Comparison of ENCODE assay signal across 10 mouse cellular contexts in genomic region chr14:31832022-31832421, GRCm38 (mm10). TPM values are rescaled to one million over a fixed set of nuclear protein-coding genes. Genes with fewer than 3 reads are reported as not detected.
DNase-seq lines count a peak whose midpoint lies in the region; ATAC-seq and TF ChIP-seq lines count a peak whose summit lies in the region.
"Had no signal": no experiment of that assay in that cellular context is flagged by ENCODE, and none has a peak within 500 bp of the region (broad histone marks: within the 10 kb centered on the region; RNA-seq: fewer than 3 reads in every experiment).

No protein-coding gene starts in this region.

- H3K27me3 ChIP-seq in kidney, embryonic 16.5 days (ENCODE audit: insufficient read depth, low read length): no peaks in the 10 kb centered on the region
- H3K27me3 ChIP-seq in hindbrain, embryonic 15.5 days: no peaks in the 10 kb centered on the region
- H3K27me3 ChIP-seq in midbrain, postnatal 0 days (ENCODE audit: insufficient read depth, low read length): no peaks in the 10 kb centered on the region
- H3K27me3 ChIP-seq: megakaryocyte, embryonic 14.5 days had no signal

- TF ChIP-seq CTCF in midbrain, postnatal 0 days (IDR thresholded peaks at IDR 0.05): no peak

- peak; percentile 38 for DNase-seq in kidney, adult 9 months
- DNase-seq in Muller cell, postnatal 12 days (ENCODE audit: inconsistent ontology term): peak; percentile 48
- DNase-seq in midbrain, postnatal 0 days (ENCODE audit: low spot score): peak; percentile 17
- no peak for DNase-seq in cerebellum, adult 11-12 months
- no peak for DNase-seq in gastrocnemius, postnatal 4 days (ENCODE audit: low spot score in 2 of 2)
- DNase-seq in yolk sac, embryonic 10.5 days (ENCODE audit: low spot score): no peak
- DNase-seq: kidney, adult 18-20 months had no signal

- H3K4me1 ChIP-seq in kidney, embryonic 16.5 days (ENCODE audit: insufficient read depth, low read length): peaks cover 10% of the 10 kb centered on the region; the same call in 1 of the 2 replicates
- peaks cover 14% of the 10 kb centered on the region for H3K4me1 ChIP-seq in hindbrain, embryonic 15.5 days (replicated peaks)
- H3K4me1 ChIP-seq in midbrain, postnatal 0 days (ENCODE audit: insufficient read depth, low read length): no peaks in the 10 kb centered on the region; the same call in 1 of the 2 replicates

- ATAC-seq in kidney, embryonic 16.5 days (ENCODE audit: low FRiP score, low TSS enrichment): no peak
- no peak for ATAC-seq in hindbrain, embryonic 15.5 days (ENCODE audit: low FRiP score, low read depth)
- ATAC-seq in midbrain, postnatal 0 days (ENCODE audit: low FRiP score): no peak

- H3K4me3 ChIP-seq in kidney, embryonic 16.5 days (ENCODE audit: low read length): no peak overlapping the region
- peak overlapping the region; percentile 82 for H3K4me3 ChIP-seq in hindbrain, embryonic 15.5 days
- peak overlapping the region; percentile 97 for H3K4me3 ChIP-seq in midbrain, postnatal 0 days (ENCODE audit: low read depth, low read length)

- H3K9me3 ChIP-seq in kidney, embryonic 16.5 days (ENCODE audit: low read length): peaks cover 9% of the 10 kb centered on the region; the same call in 1 of the 2 replicates
- no peaks in the 10 kb centered on the region for H3K9me3 ChIP-seq in hindbrain, embryonic 15.5 days
- peaks cover 6% of the 10 kb centered on the region; the same call in 1 of the 2 replicates for H3K9me3 ChIP-seq in midbrain, postnatal 0 days (ENCODE audit: low read length)

- 38% methylated on average over 4 of the region's 4 CpGs for WGBS in kidney, embryonic 16.5 days
- 51% methylated on average over 4 of the region's 4 CpGs for WGBS in hindbrain, embryonic 15.5 days
- WGBS in midbrain, postnatal 0 days: 32% methylated on average over 4 of the region's 4 CpGs

- no peak overlapping the region for H3K9ac ChIP-seq in kidney, embryonic 16.5 days (replicated peaks; ENCODE audit: low read length)
- H3K9ac ChIP-seq in hindbrain, embryonic 15.5 days: peak overlapping the region; percentile 83; the same call in 1 of the 2 replicates
- peak overlapping the region; percentile 83; the same call in 1 of the 2 replicates for H3K9ac ChIP-seq in midbrain, postnatal 0 days (replicated peaks; ENCODE audit: low read length, poor library complexity, severe bottlenecking)

- no peaks in the 10 kb centered on the region for H3K36me3 ChIP-seq in kidney, embryonic 16.5 days (ENCODE audit: insufficient read depth, low read length)
- H3K36me3 ChIP-seq in hindbrain, embryonic 15.5 days: no peaks in the 10 kb centered on the region
- H3K36me3 ChIP-seq in midbrain, postnatal 0 days (ENCODE audit: insufficient read depth, low read length): no peaks in the 10 kb centered on the region

- H3K27ac ChIP-seq in kidney, embryonic 16.5 days (ENCODE audit: low read length): no peak overlapping the region
- peak overlapping the region; percentile 96 for H3K27ac ChIP-seq in hindbrain, embryonic 15.5 days (replicated peaks)
- H3K27ac ChIP-seq in midbrain, postnatal 0 days (ENCODE audit: low read depth, low read length): 0 out of 2 replicates have a peak overlapping the region, but pooled peaks have one; percentile 91

- no peak overlapping the region for H3K4me2 ChIP-seq in kidney, embryonic 16.5 days (replicated peaks; ENCODE audit: low read depth, low read length)
- peak overlapping the region; percentile 77 for H3K4me2 ChIP-seq in hindbrain, embryonic 15.5 days
- peak overlapping the region; percentile 84 for H3K4me2 ChIP-seq in midbrain, postnatal 0 days (ENCODE audit: low read depth, low read length, poor library complexity, severe bottlenecking)

RNA-seq across cellular contexts. Expression of gene Ankrd28, which starts 1.6 kb away (rescaled TPM):
- polyA plus RNA-seq in kidney, embryonic 16.5 days (2015; fragmentation: Nextera tagmentation; extraction: Ambion mirVana): 7.3 and 7.5 TPM in 2 replicates
- 9.6 and 11.0 TPM in 2 replicates for polyA plus RNA-seq in hindbrain, embryonic 15.5 days (2015; fragmentation: Nextera tagmentation; extraction: Ambion mirVana)
- 28.0 and 33.7 TPM in 2 replicates for total RNA-seq in midbrain, postnatal 0 days (2014; rRNA removed)
- 6.9 and 7.3 TPM in 2 replicates for polyA plus RNA-seq in midbrain, postnatal 0 days (2015; fragmentation: Nextera tagmentation; extraction: Ambion mirVana)
- total RNA-seq in gastrocnemius, postnatal 4 days (2021): 10 to 100 TPM; 45.0 to 51.1 TPM

Comparison
In these comparisons a context has a peak if more than half of its experiments do, and no peak if none do; other contexts are left out.
1. DNase-seq: peak in kidney, adult 9 months (single experiment), Muller cell, postnatal 12 days (single experiment) and midbrain, postnatal 0 days (single experiment); none in cerebellum, adult 11-12 months (single experiment), gastrocnemius, postnatal 4 days (0 of 2) and yolk sac, embryonic 10.5 days (single experiment).